Mouse (Mus musculus): ENCODE data around the gene Pqlc3. TPM values are rescaled to one million over a fixed set of nuclear protein-coding genes. Genes with fewer than 3 reads are reported as not detected.
A peak's percentile ranks its signal among the peaks of the same experiment; 100 is the strongest.
"Not testable (repeated sequence)": the region's sequence is repeated elsewhere in the genome, so short reads cannot be mapped to it uniquely, and the experiment has no call there.

Pqlc3 gene
- 1 to 10 TPM; 1.4 to 1.5 TPM for total RNA-seq (2021)
- long read RNA-seq, experiment 1, partial matches to known transcripts: 0 of 5 reads
- long read RNA-seq, experiment 1, other reads (novel, unspliced or antisense): 0 of 5 reads
- long read RNA-seq, experiment 2, partial matches to known transcripts: 0 of 2 reads
- long read RNA-seq, experiment 2, other reads (novel, unspliced or antisense): 0 of 2 reads

GRCm38 (mm10) chr12:16999739-17000497 lies at the start of gene Pqlc3:
Pqlc3 (minus strand) TSS chr12:17000408.
- DNase-seq: peak; percentile 87

GRCm38 (mm10) chr12:17049796-17050195 lies 49.6 kb upstream of the Pqlc3 start:
- no peak for DNase-seq

GRCm38 (mm10) chr12:17048979-17049612 lies 48.9 kb upstream of the Pqlc3 start:
- DNase-seq: no peak

GRCm38 (mm10) chr12:17043311-17043710 lies 43.1 kb upstream of the Pqlc3 start:
- no peak for DNase-seq

- no peak for DNase-seq
Measured at GRCm38 (mm10) chr12:17040567-17040966, 40.4 kb upstream of the Pqlc3 start.

- no peak for DNase-seq
Measured at GRCm38 (mm10) chr12:17039415-17039814, 39.2 kb upstream of the Pqlc3 start.

- DNase-seq: no peak
Measured at GRCm38 (mm10) chr12:17038246-17038645, 38.0 kb upstream of the Pqlc3 start.

GRCm38 (mm10) chr12:17037053-17037610 lies 36.9 kb upstream of the Pqlc3 start:
- no peak for DNase-seq

GRCm38 (mm10) chr12:17036532-17036931 lies 36.3 kb upstream of the Pqlc3 start:
- DNase-seq: no peak

GRCm38 (mm10) chr12:17035128-17035527 lies 34.9 kb upstream of the Pqlc3 start:
- DNase-seq: no peak

GRCm38 (mm10) chr12:17034671-17035070 lies 34.5 kb upstream of the Pqlc3 start:
- DNase-seq: no peak

- DNase-seq: no peak
Measured at GRCm38 (mm10) chr12:17033464-17033841, 33.2 kb upstream of the Pqlc3 start.

GRCm38 (mm10) chr12:17032694-17033463 lies 32.7 kb upstream of the Pqlc3 start:
- DNase-seq: no peak

- DNase-seq: no peak
Measured at GRCm38 (mm10) chr12:17024554-17025110, 24.4 kb upstream of the Pqlc3 start.

- DNase-seq: no peak
Measured at GRCm38 (mm10) chr12:17022145-17022544, 21.9 kb upstream of the Pqlc3 start.

- not testable (repeated sequence) for DNase-seq
Measured at GRCm38 (mm10) chr12:17021125-17021524, 20.9 kb upstream of the Pqlc3 start.

GRCm38 (mm10) chr12:17018468-17018867 lies 18.3 kb upstream of the Pqlc3 start:
- DNase-seq: no peak

GRCm38 (mm10) chr12:17015711-17016110 lies 15.5 kb upstream of the Pqlc3 start:
- no peak for DNase-seq

- DNase-seq: no peak
Measured at GRCm38 (mm10) chr12:17012067-17012899, 12.1 kb upstream of the Pqlc3 start.

GRCm38 (mm10) chr12:17011100-17011870 lies 11.1 kb upstream of the Pqlc3 start, which contains the start of gene 2410004P03Rik:
2410004P03Rik (minus strand) TSS chr12:17011727.
- DNase-seq: peak; percentile 61

All from gastrocnemius, postnatal 25 days (tissue).